Mouse (Mus musculus) E14TG2a.4 (cell line): ENCODE measurements around the gene Kif16b.

Source experiments
- CTCF ChIP-seq: conservative IDR thresholded peaks from 2 replicates; pipeline ENCODE4 v1.5.1; 2014; ENCODE audit warnings: low read length
- NANOG ChIP-seq: IDR thresholded peaks from 2 replicates; pipeline ENCODE4 v1.6.1; 2014; ENCODE audit warnings: borderline replicate concordance, low read length, mixed read lengths

DNA sequence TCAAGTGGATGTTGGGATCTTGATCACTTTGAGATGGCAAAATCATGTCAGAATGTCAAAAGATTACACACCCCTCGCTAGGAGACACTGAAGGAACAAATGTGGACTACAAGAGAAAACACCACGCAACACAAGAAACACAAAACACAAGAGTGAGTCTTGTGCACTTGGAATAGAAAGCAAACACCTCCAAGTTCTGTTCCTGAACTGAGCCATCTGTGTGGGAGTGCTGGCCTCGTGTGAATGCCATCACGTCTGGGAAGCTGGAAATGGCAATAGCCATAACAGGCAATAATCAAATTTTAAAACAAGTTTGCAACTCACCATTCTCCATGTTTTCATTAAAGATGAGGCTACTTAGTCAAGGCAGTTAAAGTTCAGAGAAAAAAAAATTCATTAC lies 254.5 kb downstream of the Kif16b start:
- TF ChIP-seq CTCF (no peak), NANOG (no peak)
